Mouse (Mus musculus): ENCODE results near the gene Ap4s1. TPM values are rescaled to one million over a fixed set of nuclear protein-coding genes. Genes with fewer than 3 reads are reported as not detected.

The Ap4s1 gene
- total RNA-seq, 2 experiments from 2014 or later = 43.4 to 43.8 TPM

- DNase-seq = no peak
- intact Hi-C loops (cut with DNase I) = no loop called here
Observed at GRCm38 (mm10) chr12:51699623-51700393, 9.0 kb downstream of the Ap4s1 start.

- no peak for DNase-seq
- intact Hi-C loops (cut with DNase I) = no loop called here
Observed at GRCm38 (mm10) chr12:51701723-51702122, 10.9 kb downstream of the Ap4s1 start.

GRCm38 (mm10) chr12:51703859-51704258 is 13.0 kb downstream of the Ap4s1 start:
- no peak for DNase-seq
- intact Hi-C loops (cut with DNase I) = no loop called here

- intact Hi-C loops (cut with DNase I) = no loop called here
- DNase-seq = no peak
Observed at GRCm38 (mm10) chr12:51704572-51704971, 13.7 kb downstream of the Ap4s1 start.

- intact Hi-C loops (cut with DNase I) = no loop called here
- DNase-seq = no peak
Observed at GRCm38 (mm10) chr12:51705778-51706177, 14.9 kb downstream of the Ap4s1 start.

- no peak for DNase-seq
- intact Hi-C loops (cut with DNase I) = no loop called here
Observed at GRCm38 (mm10) chr12:51706673-51707235, 15.9 kb downstream of the Ap4s1 start.

- intact Hi-C loops (cut with DNase I) = no loop called here
- peak; percentile 50 to 55 for DNase-seq
Observed at GRCm38 (mm10) chr12:51708941-51709686, 18.3 kb downstream of the Ap4s1 start.

- DNase-seq = no peak
- intact Hi-C loops (cut with DNase I) = no loop called here
Observed at GRCm38 (mm10) chr12:51709741-51710140, 18.9 kb downstream of the Ap4s1 start.

- intact Hi-C loops (cut with DNase I) = no loop called here
- DNase-seq = no peak
Observed at GRCm38 (mm10) chr12:51710154-51710553, 19.3 kb downstream of the Ap4s1 start.

- no peak for DNase-seq
- intact Hi-C loops (cut with DNase I) = no loop called here
Observed at GRCm38 (mm10) chr12:51712685-51713084, 21.9 kb downstream of the Ap4s1 start.

GRCm38 (mm10) chr12:51718617-51719016 is 27.8 kb downstream of the Ap4s1 start:
- no peak for DNase-seq
- intact Hi-C loops (cut with DNase I) = no loop called here

- no peak for DNase-seq
- intact Hi-C loops (cut with DNase I) = no loop called here
Observed at GRCm38 (mm10) chr12:51721836-51722235, 31.0 kb downstream of the Ap4s1 start.

GRCm38 (mm10) chr12:51729058-51729457 is 38.2 kb downstream of the Ap4s1 start:
- peak; percentile 59 to 70 for DNase-seq
- intact Hi-C loops (cut with DNase I) = loop anchor here (5.0 kb wide), 1 partner anchor 37 kb away; the partner anchor contains the start of genes Ap4s1 and Strn3

GRCm38 (mm10) chr12:51729827-51730226 is 39.0 kb downstream of the Ap4s1 start:
- DNase-seq = no peak
- intact Hi-C loops (cut with DNase I) = loop anchor here (5.0 kb wide), 1 partner anchor 38 kb away; the partner anchor contains the start of genes Ap4s1 and Strn3

- intact Hi-C loops (cut with DNase I) = no loop called here
- no peak for DNase-seq
Observed at GRCm38 (mm10) chr12:51734605-51735211, 43.9 kb downstream of the Ap4s1 start.

GRCm38 (mm10) chr12:51735840-51736271 is 45.0 kb downstream of the Ap4s1 start:
- DNase-seq = no peak
- intact Hi-C loops (cut with DNase I) = no loop called here

GRCm38 (mm10) chr12:51736381-51736780 is 45.5 kb downstream of the Ap4s1 start:
- no peak for DNase-seq
- intact Hi-C loops (cut with DNase I) = no loop called here

GRCm38 (mm10) chr12:51736807-51737206 is 46.0 kb downstream of the Ap4s1 start:
- intact Hi-C loops (cut with DNase I) = no loop called here
- DNase-seq = no peak

- DNase-seq = peak; percentile 39 to 64
- intact Hi-C loops (cut with DNase I) = loop anchor here (2.0 to 10.0 kb wide), 2 partner anchors 75 to 337 kb away; no protein-coding TSS in a partner anchor
Observed at GRCm38 (mm10) chr12:51741690-51742089, 50.9 kb downstream of the Ap4s1 start.

GRCm38 (mm10) chr12:51744957-51745356 is 54.1 kb downstream of the Ap4s1 start:
- intact Hi-C loops (cut with DNase I) = loop anchor here (10.0 kb wide), 1 partner anchor 340 kb away; no protein-coding TSS in a partner anchor
- DNase-seq = no peak

- intact Hi-C loops (cut with DNase I) = loop anchor here (10.0 kb wide), 1 partner anchor 343 kb away; no protein-coding TSS in a partner anchor
- DNase-seq = no peak
Observed at GRCm38 (mm10) chr12:51747348-51747747, 56.5 kb downstream of the Ap4s1 start.

Measured in heart, postnatal 14 days (tissue).